Mouse (Mus musculus) forebrain, embryonic 11.5 days (tissue): ENCODE data around the gene Crip1. TPM values are rescaled to one million over a fixed set of nuclear protein-coding genes. Genes with fewer than 3 reads are reported as not detected.

Experiments used
- ATAC-seq: fragments of 200-750 bp; cut with Nextera tagmentation; replicated peaks from 2 replicates; pipeline ENCODE4 v1.8.0; 2017; ENCODE audit warnings: moderate TSS enrichment; ENCODE audit not compliant: low FRiP score
- DNase-seq: peaks from one replicate; pipeline ENCODE4 v3.0.0-alpha.2; 2017; ENCODE audit warnings: low spot score
- H3K27ac ChIP-seq: fragments of 300-500 bp; sonication (generic); 2 replicates; pipeline ENCODE4 v1.5.1; 2014; ENCODE audit warnings: low read depth, low read length
- H3K27me3 ChIP-seq: fragments of 300-500 bp; sonication (generic); 2 replicates; pipeline ENCODE4 v1.6.1; 2014; ENCODE audit warnings: mild to moderate bottlenecking, low read length, mixed read lengths; ENCODE audit not compliant: control insufficient read depth, insufficient read depth
- H3K36me3 ChIP-seq: fragments of 300-500 bp; sonication (generic); 2 replicates; pipeline ENCODE4 v1.6.1; 2014; ENCODE audit warnings: mild to moderate bottlenecking, low read length, moderate library complexity, mixed read lengths; ENCODE audit not compliant: control insufficient read depth, insufficient read depth
- H3K4me1 ChIP-seq: fragments of 300-500 bp; sonication (generic); replicated peaks from 2 replicates; pipeline ENCODE4 v1.6.1; 2014; ENCODE audit warnings: low read length, mixed read lengths; ENCODE audit not compliant: control insufficient read depth, insufficient read depth
- H3K4me2 ChIP-seq: fragments of 300-500 bp; sonication (generic); 2 replicates; pipeline ENCODE4 v1.6.1; 2014; ENCODE audit warnings: low read depth, mild to moderate bottlenecking, low read length, moderate library complexity, mixed read lengths; ENCODE audit not compliant: severe bottlenecking
- H3K4me3 ChIP-seq: fragments of 300-500 bp; sonication (generic); 2 replicates; pipeline ENCODE4 v1.5.1; 2014; ENCODE audit warnings: low read depth, low read length
- H3K9ac ChIP-seq: fragments of 300-500 bp; sonication (generic); 2 replicates; pipeline ENCODE4 v1.6.1; 2014; ENCODE audit warnings: low read length
- H3K9me3 ChIP-seq: fragments of 300-500 bp; sonication (generic); 2 replicates; pipeline ENCODE4 v1.6.1; 2016; ENCODE audit warnings: low read length, mixed read lengths; ENCODE audit not compliant: control insufficient read depth
- WGBS: fragments of 180-500 bp; shearing (Covaris S2); extraction: QIAGEN DNeasy Blood & Tissue Kit; methylation state at CpG from one replicate; pipeline ENCODE4 v1.1.7; 2014; 5-methylcytosine and 5-hydroxymethylcytosine counted together
- polyA plus RNA-seq: library from polyadenylated mRNA; unstranded; fragments of >200 nt; fragmentation: Nextera tagmentation; extraction: Ambion mirVana; gene quantifications from 2 replicates; pipeline ENCODE4 v1.2.1, GENCODE M21; 2014

The Crip1 gene
- polyA plus RNA-seq, 1 experiment from 2014 or later, result 61.3 TPM

- Histone ChIP-seq H3K36me3 (no peaks in the 10 kb centered on the region; the same call in 1 of the 2 replicates), H3K27ac (no peak overlapping the region)
- ATAC-seq, result no peak
Measured at GRCm38 (mm10) chr12:113102461-113102860, 43.7 kb upstream of the Crip1 start.

GRCm38 (mm10) chr12:113103846-113104451 lies 42.2 kb upstream of the Crip1 start:
- ATAC-seq (no peak), DNase-seq (no peak)
- Histone ChIP-seq H3K4me3 (no peak overlapping the region), H3K4me1 (peaks cover 14% of the 10 kb centered on the region), H3K36me3 (no peaks in the 10 kb centered on the region; the same call in 1 of the 2 replicates), H3K4me2 (no peak overlapping the region), H3K9ac (no peak overlapping the region), H3K27me3 (no peaks in the 10 kb centered on the region), H3K9me3 (no peaks in the 10 kb centered on the region; the same call in 1 of the 2 replicates), H3K27ac (no peak overlapping the region)
- 89% methylated on average over 8 of the region's 8 CpGs for WGBS

More at GRCm38 (mm10) chr12:113102461-113102860, 43.7 kb upstream of the Crip1 start:
- Histone ChIP-seq H3K4me3 (no peak overlapping the region), H3K27me3 (no peaks in the 10 kb centered on the region), H3K9ac (no peak overlapping the region), H3K4me2 (no peak overlapping the region), H3K9me3 (no peaks in the 10 kb centered on the region; the same call in 1 of the 2 replicates), H3K4me1 (peaks cover 16% of the 10 kb centered on the region)
- WGBS, result 63% methylated on average over 6 of the region's 6 CpGs
- DNase-seq, result no peak

GRCm38 (mm10) chr12:113106386-113106785 lies 39.7 kb upstream of the Crip1 start:
- ATAC-seq (no peak), DNase-seq (no peak)
- no peak overlapping the region for H3K4me2 ChIP-seq
- H3K27ac ChIP-seq, result no peak overlapping the region
- H3K9ac ChIP-seq, result no peak overlapping the region
- no peaks in the 10 kb centered on the region; the same call in 1 of the 2 replicates for H3K36me3 ChIP-seq
- 91% methylated on average over 6 of the region's 6 CpGs for WGBS
- H3K4me1 ChIP-seq, result 0 out of 2 replicates have a peak, but pooled peaks cover 2% of the 10 kb centered on the region
- no peaks in the 10 kb centered on the region; the same call in 1 of the 2 replicates for H3K9me3 ChIP-seq
- H3K4me3 ChIP-seq, result no peak overlapping the region
- no peaks in the 10 kb centered on the region for H3K27me3 ChIP-seq

GRCm38 (mm10) chr12:113107431-113108124 lies 38.5 kb upstream of the Crip1 start:
- WGBS, result 87% methylated on average over 4 of the region's 4 CpGs
- H3K4me3 ChIP-seq, result no peak overlapping the region
- H3K36me3 ChIP-seq, result no peaks in the 10 kb centered on the region; the same call in 1 of the 2 replicates
- ATAC-seq (no peak), DNase-seq (no peak)
- H3K9me3 ChIP-seq, result no peaks in the 10 kb centered on the region; the same call in 1 of the 2 replicates
- H3K27me3 ChIP-seq, result no peaks in the 10 kb centered on the region
- no peak overlapping the region for H3K4me2 ChIP-seq
- no peaks in the 10 kb centered on the region for H3K4me1 ChIP-seq
- no peak overlapping the region for H3K27ac ChIP-seq
- H3K9ac ChIP-seq, result no peak overlapping the region

- Histone ChIP-seq H3K4me2 (no peak overlapping the region), H3K27ac (no peak overlapping the region), H3K36me3 (no peaks in the 10 kb centered on the region; the same call in 1 of the 2 replicates), H3K9me3 (no peaks in the 10 kb centered on the region; the same call in 1 of the 2 replicates), H3K9ac (no peak overlapping the region), H3K4me3 (no peak overlapping the region), H3K27me3 (no peaks in the 10 kb centered on the region), H3K4me1 (no peaks in the 10 kb centered on the region)
- ATAC-seq (0 out of 2 replicates have a peak, but pooled peaks have one; percentile 16), DNase-seq (no peak)
- 93% methylated on average over 17 of the region's 17 CpGs for WGBS
Measured at GRCm38 (mm10) chr12:113108528-113109283, 37.4 kb upstream of the Crip1 start.

GRCm38 (mm10) chr12:113109801-113110200 lies 36.3 kb upstream of the Crip1 start:
- no peak for DNase-seq
- ATAC-seq, result no peak
- no peaks in the 10 kb centered on the region for H3K27me3 ChIP-seq
- peaks cover 2% of the 10 kb centered on the region; the same call in 1 of the 2 replicates for H3K36me3 ChIP-seq
- H3K9me3 ChIP-seq, result no peaks in the 10 kb centered on the region; the same call in 1 of the 2 replicates
- H3K4me2 ChIP-seq, result no peak overlapping the region
- H3K4me1 ChIP-seq, result no peaks in the 10 kb centered on the region
- no peak overlapping the region for H3K4me3 ChIP-seq
- WGBS, result 90% methylated on average over 10 of the region's 10 CpGs
- H3K27ac ChIP-seq, result no peak overlapping the region
- no peak overlapping the region for H3K9ac ChIP-seq

GRCm38 (mm10) chr12:113114141-113114540 lies 32.0 kb upstream of the Crip1 start:
- H3K27ac ChIP-seq, result no peak overlapping the region
- H3K36me3 ChIP-seq, result peaks cover 12% of the 10 kb centered on the region
- H3K4me3 ChIP-seq, result no peak overlapping the region
- ATAC-seq (no peak), DNase-seq (no peak)
- 90% methylated on average over 4 of the region's 4 CpGs for WGBS
- no peaks in the 10 kb centered on the region for H3K27me3 ChIP-seq
- H3K4me2 ChIP-seq, result no peak overlapping the region
- H3K9ac ChIP-seq, result no peak overlapping the region
- H3K9me3 ChIP-seq, result no peaks in the 10 kb centered on the region
- no peaks in the 10 kb centered on the region for H3K4me1 ChIP-seq

- H3K27ac ChIP-seq, result no peak overlapping the region
- H3K4me3 ChIP-seq, result no peak overlapping the region
- 90% methylated on average over 16 of the region's 16 CpGs for WGBS
- ATAC-seq (no peak), DNase-seq (no peak)
- H3K4me1 ChIP-seq, result no peaks in the 10 kb centered on the region
- H3K36me3 ChIP-seq, result peaks cover 14% of the 10 kb centered on the region
- H3K9me3 ChIP-seq, result no peaks in the 10 kb centered on the region
- no peak overlapping the region for H3K4me2 ChIP-seq
- no peak overlapping the region for H3K9ac ChIP-seq
- H3K27me3 ChIP-seq, result no peaks in the 10 kb centered on the region
Measured at GRCm38 (mm10) chr12:113114856-113115538, 31.1 kb upstream of the Crip1 start.
